Mouse (Mus musculus) cerebellum, adult 18-20 months (tissue): Measurements from ENCODE around the gene Zdhhc1.
A peak's percentile ranks its signal among the peaks of the same experiment; 100 is the strongest.

Experiments
- DNase-seq, 2 experiments: peaks; one replicate each; pipeline ENCODE4 v3.0.0; 2021

The Zdhhc1 gene

DNA sequence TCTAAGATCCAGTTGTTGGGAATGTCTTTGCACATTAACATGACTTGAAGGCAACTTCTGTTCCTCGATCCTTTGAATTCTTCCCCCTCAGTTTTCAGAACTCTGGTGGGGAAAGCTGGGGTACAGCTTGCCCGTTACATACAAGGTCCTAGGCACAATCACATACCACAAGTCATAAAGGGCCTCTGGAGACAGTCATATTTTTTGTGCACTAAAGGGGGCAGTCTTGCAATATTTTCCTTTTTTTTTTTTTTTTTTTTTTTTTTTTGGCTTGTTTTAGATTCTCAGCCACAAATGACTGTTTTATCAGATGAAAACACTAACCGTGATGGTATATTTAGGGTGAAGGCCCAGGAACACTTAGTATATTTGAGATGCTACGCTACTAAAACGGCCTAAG, 43.4 kb downstream of the Zdhhc1 start:
- no peak for DNase-seq

DNA sequence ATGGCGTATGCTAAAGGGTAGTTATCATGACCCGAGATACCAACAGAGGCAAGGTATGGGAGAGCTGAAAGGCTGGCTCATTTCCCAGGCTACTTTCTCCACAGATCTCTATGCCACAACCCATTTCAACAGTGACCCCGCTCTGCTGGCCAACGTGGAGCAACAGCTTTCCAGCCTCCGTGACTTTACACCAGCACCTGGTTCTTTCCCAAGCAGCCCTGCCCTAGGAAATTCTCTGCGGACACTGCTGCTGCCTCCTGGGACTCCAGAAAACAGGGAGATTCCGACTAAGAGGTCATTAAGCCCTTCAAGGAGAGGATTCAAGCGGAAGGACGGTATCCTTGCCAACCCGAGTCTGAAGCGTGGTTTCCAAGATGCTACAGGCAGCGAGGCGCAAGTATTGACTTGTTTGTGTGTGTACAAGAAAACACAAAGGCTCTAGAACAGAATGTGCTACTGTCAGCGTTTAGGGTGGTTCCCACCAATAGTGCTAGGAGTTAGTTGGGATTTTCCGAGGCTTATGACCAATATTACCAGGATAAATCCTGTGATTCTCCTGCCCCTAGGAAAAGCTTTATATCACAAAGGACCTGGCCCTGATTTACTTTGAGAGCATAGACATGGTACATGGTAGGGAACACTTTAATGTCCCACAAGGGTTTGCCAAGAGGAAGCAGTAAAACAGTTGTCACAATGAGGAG, 44.6 kb downstream of the Zdhhc1 start:
- DNase-seq, result no peak

DNA sequence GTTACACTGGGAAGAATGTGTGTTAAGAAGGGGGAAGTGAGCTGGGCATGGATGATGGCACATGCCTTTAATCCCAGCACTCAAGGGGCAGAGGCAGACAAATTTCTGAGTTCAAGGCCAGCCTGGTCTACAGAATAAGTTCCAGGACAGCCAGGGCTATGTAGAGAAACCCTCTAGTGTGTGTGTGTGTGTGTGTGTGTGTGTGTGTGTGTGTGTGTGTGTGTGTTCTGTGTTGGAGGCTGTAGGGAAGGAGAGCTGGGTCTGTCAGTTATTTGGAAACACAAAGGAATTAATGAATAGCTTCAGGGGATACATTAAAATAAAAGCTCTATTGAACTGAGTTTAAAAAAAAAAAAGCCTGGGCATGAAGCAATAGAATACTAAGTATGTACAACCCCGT, 45.7 kb downstream of the Zdhhc1 start:
- no peak for DNase-seq

DNA sequence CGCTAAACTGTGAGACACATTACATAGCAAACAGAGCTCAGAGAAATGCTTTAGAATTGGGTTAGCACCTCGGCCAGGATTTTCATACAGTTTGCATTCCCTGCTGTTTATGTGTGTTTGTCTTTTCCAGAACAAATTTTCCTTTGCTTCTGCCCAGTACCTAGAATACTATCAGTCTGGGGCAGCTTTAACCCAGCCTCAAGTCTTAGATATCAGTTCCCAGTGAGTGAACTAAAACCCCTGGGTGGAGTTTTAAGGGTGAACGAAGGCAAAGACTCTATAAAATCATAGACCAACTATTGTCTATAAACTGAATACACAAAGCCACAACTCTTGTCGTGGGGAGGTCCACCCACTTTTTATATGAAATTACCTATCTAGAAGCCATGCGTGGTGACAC, 48.1 kb downstream of the Zdhhc1 start:
- no peak for DNase-seq

DNA sequence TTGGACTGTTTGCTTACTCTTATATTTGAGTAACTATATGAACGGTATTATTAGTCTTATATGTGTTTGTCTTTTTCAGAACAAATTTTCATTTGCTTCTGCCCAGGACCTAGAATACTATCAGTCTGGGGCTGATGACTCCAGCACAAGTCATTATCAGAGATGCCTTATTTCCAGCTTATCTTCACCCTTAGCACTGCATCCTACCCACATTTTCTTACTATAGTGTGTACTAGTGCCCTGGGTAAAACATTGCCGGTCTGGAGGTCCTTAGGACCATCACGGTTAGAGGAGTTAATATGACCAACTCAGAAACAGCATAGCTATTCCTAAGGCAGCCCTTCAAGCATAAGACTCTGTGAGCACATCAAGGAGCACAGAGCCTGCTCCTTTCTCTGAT, 48.5 kb downstream of the Zdhhc1 start:
- no peak for DNase-seq

DNA sequence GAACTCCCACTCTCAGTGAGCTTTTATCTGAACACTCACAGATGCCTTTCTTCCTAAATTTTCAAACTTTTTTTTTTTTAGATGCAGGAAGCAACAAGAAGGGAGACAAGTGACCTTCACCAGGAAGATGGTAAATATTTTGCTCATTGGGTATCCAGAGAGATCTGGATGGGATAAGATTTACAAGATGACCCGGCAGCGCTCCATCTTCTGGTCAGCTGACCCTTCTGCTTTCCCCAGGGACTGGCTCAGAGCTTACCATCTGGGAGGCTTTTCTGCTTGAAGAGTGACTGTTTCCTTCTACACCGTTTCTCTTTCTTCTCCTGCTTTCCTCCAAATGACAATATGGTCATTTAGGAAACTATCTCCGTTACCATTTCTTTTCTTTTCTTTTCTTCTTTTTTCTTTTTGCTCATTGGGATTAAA, 50.6 kb downstream of the Zdhhc1 start:
- peak in 1 of 2 experiments; percentile 33 for DNase-seq

DNA sequence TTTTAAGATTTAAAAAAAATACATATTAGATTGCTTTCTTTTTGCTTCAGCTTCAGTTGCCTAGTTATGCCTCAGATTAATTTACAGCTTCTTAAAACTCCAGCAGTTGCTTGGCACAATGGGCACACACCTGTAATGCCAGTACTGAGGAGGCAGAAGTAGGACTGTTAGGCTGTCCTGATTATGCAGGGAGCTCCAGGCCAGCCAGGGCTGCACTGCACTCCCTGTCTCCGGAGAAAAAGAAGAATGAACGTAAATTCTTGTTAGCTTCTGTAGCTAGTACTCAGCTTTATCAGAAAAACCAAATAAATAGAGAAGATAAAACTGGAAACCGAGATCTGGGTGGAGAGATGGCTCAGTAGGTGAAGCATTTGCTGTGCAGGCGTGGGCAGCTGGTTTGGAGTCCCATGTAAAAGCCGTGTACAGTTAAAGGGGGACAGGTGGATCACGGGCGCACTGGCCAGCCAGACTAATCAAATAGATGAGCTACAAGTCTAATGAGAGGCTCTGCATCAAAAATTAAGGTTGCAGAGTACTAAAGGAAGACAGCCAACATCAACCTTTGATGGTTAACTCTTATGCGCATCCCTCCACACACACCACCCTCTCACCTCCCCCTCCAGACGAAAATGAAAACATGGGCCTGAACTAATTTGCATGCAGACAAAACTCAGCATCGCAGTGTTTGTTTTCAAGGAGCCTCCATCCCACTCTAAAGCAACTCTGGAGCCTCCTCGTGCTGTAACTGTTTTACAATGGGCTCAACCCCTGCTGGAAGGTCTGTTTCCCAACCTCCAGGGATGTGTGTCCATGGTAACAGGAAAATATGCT, 51.2 kb downstream of the Zdhhc1 start:
- no peak for DNase-seq

DNA sequence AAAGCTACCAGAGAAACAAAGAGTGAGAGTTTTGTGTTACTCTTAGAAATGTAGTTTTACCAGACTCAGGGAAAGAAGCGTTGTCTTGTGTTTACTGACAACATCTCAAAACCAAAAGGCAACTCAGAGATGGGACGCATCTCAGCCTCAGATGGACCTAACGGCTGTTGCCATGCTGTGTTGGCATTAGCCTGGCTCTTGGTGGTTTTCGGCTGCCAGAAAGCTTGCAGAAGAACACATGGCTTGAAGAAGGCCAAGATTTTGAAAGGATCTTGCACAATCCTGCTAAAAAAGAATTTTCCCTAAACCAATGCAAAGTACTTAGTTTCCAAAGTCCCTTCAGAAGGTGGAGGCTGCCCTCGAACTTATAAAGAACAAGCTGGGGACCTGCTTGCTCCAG, 54.0 kb downstream of the Zdhhc1 start:
- no peak for DNase-seq

DNA sequence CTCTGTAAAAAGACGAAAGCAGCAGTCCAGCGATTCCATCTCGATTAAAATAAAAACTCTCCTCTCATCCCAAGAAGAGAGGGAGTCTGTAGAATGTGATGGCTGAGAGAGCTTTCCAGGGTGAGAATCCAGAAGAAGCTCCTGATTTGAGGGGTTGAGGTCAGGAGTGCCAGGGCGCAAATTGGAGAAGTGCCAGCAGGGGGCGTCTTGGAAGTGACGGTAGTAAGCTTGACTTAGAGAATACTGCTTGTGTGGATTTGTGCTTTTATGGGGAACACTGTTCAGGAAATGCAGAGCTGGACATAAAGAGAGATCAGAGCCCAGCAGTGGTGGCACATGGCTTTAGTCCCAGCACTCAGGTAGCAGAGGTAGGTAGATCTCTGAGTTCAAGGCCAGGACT, 55.3 kb downstream of the Zdhhc1 start:
- no peak for DNase-seq

DNA sequence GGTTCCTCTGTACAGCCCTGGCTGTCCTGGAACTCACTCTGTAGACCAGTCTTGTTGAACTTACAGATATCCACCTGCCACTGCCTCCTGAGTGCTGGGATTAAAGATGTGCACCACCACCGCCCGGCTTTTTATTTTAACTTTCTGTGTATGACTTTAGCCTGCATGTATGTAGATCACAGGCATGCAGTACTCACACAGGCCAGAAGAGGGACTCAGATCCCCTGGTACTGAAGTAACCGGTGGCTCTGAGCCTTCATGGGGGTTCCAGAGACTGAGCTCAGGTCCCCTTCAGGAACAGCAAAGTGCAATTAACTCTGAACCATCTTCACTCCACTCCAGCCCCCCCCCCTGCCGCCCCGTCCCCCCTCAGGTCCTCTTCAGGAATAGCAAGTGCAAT, 57.8 kb downstream of the Zdhhc1 start:
- DNase-seq, result peak; percentile 44 to 45

DNA sequence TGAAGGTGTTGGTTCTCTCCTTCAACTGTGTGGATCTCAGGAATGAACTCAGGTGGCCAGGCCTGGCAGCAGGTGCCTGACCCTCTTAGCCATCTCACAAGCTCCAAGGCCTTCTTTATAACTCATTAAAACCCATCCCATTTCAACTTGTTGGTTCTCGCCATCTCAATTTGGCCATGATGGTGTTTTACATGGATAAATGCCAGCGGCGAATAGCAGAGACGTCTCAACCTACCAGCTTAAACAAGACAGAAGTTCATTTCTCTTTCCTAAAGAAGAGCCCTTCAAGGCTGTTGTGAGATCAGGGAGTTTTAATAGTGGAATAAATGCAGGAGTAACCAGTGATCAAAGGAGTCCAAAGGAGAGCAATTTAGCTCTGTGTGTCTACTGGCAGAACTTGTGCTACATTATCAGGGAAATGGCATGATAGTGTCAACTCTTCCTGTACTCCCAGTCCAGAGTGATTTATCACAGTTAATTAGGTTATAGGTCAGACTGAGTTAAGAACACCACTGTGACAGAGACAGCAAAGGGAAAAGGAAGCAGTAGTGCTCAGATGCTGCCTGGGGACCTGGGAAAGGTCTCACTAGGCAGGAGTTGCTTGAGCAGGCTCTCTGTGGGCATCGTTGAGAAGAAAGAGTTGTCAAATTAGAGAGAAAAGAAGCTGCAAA, 59.5 kb downstream of the Zdhhc1 start:
- DNase-seq, result no peak

DNA sequence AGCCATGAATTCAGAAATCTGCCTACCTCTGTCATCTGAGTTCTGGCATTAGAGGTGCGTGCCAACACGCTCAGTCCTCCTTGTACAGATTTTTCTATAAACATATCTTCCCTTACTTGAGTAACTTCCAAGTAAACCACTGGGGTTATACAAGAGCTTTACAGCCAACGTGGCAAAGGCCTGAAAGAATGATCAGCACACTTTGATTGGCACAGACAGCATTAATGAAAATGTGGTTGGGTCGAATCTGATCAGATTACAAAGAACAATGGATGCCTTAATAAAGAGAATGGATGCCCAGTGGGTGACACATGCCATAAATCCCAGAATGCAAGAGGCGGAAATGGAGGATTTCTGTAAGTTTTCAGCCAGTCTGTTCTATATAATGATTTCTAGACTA, 60.5 kb downstream of the Zdhhc1 start:
- no peak for DNase-seq

DNA sequence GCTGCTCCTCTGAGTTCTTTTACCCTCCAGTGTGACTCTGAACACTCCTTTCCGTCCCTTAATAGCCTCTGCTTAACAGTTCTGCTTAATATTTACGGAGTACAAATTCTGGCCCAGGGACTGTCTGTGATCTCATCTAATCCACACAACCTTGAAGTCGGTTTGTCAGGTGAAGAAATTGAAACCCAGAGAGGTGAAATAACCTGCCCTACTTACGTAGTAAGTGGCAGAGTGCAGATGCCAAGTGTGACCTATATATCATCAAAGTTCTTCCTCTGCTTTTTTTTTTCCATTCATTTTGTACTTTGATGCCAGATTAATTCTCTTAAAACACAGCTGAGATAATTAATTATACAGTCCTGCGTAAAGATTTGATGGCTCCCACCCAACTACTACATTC, 62.6 kb downstream of the Zdhhc1 start:
- no peak for DNase-seq

DNA sequence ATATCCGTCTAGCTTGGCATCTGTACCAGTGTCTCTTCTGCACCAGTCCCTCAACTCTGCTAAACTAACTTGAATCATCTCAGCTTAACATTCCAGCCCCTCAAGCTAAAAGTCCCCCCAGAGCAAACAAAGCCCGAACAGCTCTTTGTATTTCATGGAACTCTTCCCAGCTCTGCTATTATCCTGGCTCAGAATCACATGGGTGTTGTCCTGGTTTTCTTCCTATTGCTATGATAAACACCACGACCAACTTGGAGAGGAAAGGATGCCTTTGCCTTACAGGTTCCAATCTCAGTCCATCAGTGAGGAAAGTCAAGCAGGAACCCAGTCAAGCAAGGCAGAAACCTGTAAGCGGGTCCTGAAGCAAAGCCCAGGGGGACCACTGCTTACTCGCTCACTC, 63.2 kb downstream of the Zdhhc1 start:
- DNase-seq, result no peak

DNA sequence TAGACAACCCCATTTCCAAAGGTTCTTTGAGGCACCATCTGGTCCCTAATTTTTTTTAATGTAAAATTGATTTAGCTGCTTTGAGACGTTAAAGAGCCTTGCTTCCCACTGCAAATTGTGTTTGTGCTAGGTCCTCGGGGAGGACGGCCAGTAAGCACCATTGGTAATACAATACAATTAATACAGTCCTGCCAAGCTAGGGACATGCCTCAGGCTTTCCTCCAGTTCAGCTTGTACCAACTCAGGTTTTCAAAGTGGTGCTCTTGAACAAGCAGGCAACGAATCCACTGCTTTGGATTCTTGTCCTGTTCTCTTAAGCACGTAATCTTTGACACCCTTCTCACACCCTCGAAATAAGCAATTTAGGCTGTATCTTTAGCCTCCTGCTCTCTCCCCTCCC, 63.7 kb downstream of the Zdhhc1 start:
- DNase-seq, result no peak

DNA sequence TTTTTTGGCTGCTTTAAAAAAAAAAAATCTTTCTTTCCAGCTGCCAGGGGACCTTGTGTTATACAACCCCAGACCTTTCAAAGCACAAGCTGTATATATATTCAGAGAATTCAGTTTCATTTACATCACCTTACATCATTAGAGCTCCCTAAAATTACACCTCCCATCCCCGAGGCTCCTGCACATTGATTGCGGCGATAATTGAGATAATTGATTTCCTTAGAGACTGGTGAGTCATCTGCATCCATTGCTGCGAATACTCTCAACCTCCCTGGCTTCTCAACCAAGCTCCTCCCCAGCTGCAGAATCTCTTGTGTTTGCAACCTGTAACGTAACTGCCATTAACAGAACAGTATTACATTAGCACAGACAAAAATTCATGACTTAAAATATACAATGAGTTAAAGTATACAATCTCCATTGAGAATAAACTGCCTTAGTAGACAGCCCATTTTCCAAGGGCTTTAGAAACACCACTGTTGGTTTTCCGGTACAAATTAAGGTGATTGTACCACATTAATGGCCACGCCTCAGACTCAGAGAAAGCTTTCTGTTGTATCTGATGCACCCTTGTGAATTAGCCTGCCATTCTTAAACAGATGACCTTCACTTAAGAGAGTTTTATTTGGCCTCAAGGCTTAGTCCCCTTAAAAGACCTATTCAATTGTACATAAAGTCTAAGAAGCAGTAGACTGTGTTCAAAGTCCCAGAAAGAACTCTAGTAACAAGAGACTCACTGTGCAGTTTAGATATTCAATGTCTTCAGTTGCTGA, 64.8 kb downstream of the Zdhhc1 start:
- no peak for DNase-seq

DNA sequence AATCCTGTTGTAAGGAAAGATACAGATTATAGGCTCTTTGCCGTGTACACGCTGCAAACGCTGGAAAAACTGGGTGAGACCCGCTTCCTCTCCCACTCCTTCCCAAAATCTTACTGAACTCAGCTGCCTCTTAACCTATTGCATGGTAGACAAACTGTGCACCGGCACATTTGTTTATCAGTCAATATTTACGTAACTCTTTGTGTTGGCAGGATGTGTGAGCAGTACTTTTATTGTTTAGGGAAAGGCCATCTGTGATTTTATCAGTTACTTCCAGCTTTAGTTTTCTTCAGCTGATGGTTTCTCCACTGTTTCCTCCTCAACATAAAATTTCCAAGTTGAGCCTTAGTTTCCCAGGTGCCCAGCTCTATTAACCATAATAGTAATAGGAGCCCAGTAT, 69.8 kb downstream of the Zdhhc1 start:
- DNase-seq, result no peak
